ENCODE assay signal across 10 mouse cellular contexts in genomic region chr1:183047191-183047912, GRCm38 (mm10).
DNase-seq lines count a peak whose midpoint lies in the region; ATAC-seq lines count a peak whose summit lies in the region.
"Had no signal": no experiment of that assay in that cellular context is flagged by ENCODE, and none has a peak within 500 bp of the region (broad histone marks: within the 10 kb centered on the region; RNA-seq: fewer than 3 reads in every experiment).

No protein-coding gene starts in this region.

- intact Hi-C loops in heart, postnatal 36 days (cut with DNase I) = no loop called here

- 38% methylated on average over 7 of the region's 7 CpGs for WGBS in heart, embryonic 12.5 days
- WGBS in intestine, embryonic 14.5 days = 33% methylated on average over 7 of the region's 7 CpGs
- WGBS in lung, embryonic 16.5 days = 28% methylated on average over 7 of the region's 7 CpGs

- peaks cover 2% of the 10 kb centered on the region; the same call in 1 of the 2 replicates for H3K9me3 ChIP-seq in heart, embryonic 12.5 days (replicated peaks)
- 0 out of 2 replicates have a peak, but pooled peaks cover 5% of the 10 kb centered on the region for H3K9me3 ChIP-seq in intestine, embryonic 14.5 days (ENCODE audit: control insufficient read depth, low read length)
- H3K9me3 ChIP-seq in lung, embryonic 16.5 days (ENCODE audit: control insufficient read depth, low read length) = no peaks in the 10 kb centered on the region
- H3K9me3 ChIP-seq: midbrain, embryonic 15.5 days had no signal

- ATAC-seq in heart, embryonic 12.5 days (ENCODE audit: insufficient number of reproducible peaks, low FRiP score) = 0 out of 2 replicates have a peak, but pooled peaks have one; percentile 7
- ATAC-seq in intestine, embryonic 14.5 days (replicated peaks; ENCODE audit: low FRiP score, low TSS enrichment, low read depth) = 0 out of 2 replicates have a peak, but pooled peaks have one; percentile 29
- ATAC-seq in lung, embryonic 16.5 days (ENCODE audit: low read depth) = peak; percentile 91

- DNase-seq in heart, postnatal 36 days = no peak
- peak; percentile 42 for DNase-seq in adrenal gland, adult 2 months
- peak; percentile 61 for DNase-seq in intestine, embryonic 14.5 days (ENCODE audit: low spot score)
- DNase-seq in thymus, adult 18-20 months = no peak
- DNase-seq in thymus, postnatal 14 days = no peak
- DNase-seq in right cerebral cortex, adult 2 months (ENCODE audit: low spot score in 2 of 2) = no peak

- peaks cover 34% of the 10 kb centered on the region for H3K4me1 ChIP-seq in heart, embryonic 12.5 days (replicated peaks)
- peaks cover 17% of the 10 kb centered on the region for H3K4me1 ChIP-seq in intestine, embryonic 14.5 days (replicated peaks; ENCODE audit: control insufficient read depth, insufficient read depth, low read length)
- H3K4me1 ChIP-seq in lung, embryonic 16.5 days (replicated peaks; ENCODE audit: control insufficient read depth, insufficient read depth, low read length) = peaks cover 18% of the 10 kb centered on the region

- H3K9ac ChIP-seq in heart, embryonic 12.5 days = no peak overlapping the region
- no peak overlapping the region for H3K9ac ChIP-seq in intestine, embryonic 14.5 days (ENCODE audit: low read length)
- H3K9ac ChIP-seq in lung, embryonic 16.5 days (ENCODE audit: low read length) = no peak overlapping the region
- H3K9ac ChIP-seq: midbrain, embryonic 15.5 days had no signal

- no peak overlapping the region for H3K27ac ChIP-seq in heart, embryonic 12.5 days (ENCODE audit: poor library complexity, severe bottlenecking)
- no peak overlapping the region for H3K27ac ChIP-seq in intestine, embryonic 14.5 days (ENCODE audit: low read depth)
- H3K27ac ChIP-seq in lung, embryonic 16.5 days (ENCODE audit: low read length) = no peak overlapping the region; the same call in 1 of the 2 replicates

- H3K27me3 ChIP-seq in heart, embryonic 12.5 days (replicated peaks) = no peaks in the 10 kb centered on the region
- H3K27me3 ChIP-seq in intestine, embryonic 14.5 days (replicated peaks; ENCODE audit: control insufficient read depth, insufficient read depth, low read length) = no peaks in the 10 kb centered on the region
- peaks cover 14% of the 10 kb centered on the region; the same call in 1 of the 2 replicates for H3K27me3 ChIP-seq in lung, embryonic 16.5 days (ENCODE audit: control insufficient read depth, insufficient read depth, low read depth, low read length)

- H3K36me3 ChIP-seq in heart, embryonic 12.5 days = no peaks in the 10 kb centered on the region
- H3K36me3 ChIP-seq in intestine, embryonic 14.5 days (ENCODE audit: control insufficient read depth, insufficient read depth, low read length) = no peaks in the 10 kb centered on the region
- H3K36me3 ChIP-seq in lung, embryonic 16.5 days (ENCODE audit: control insufficient read depth, insufficient read depth, low read length) = no peaks in the 10 kb centered on the region
- H3K36me3 ChIP-seq: midbrain, embryonic 15.5 days had no signal

- H3K4me2 ChIP-seq in heart, embryonic 12.5 days = no peak overlapping the region
- no peak overlapping the region for H3K4me2 ChIP-seq in intestine, embryonic 14.5 days (ENCODE audit: low read length)
- H3K4me2 ChIP-seq in lung, embryonic 16.5 days (ENCODE audit: low read depth, low read length) = 0 out of 2 replicates have a peak overlapping the region, but pooled peaks have one; percentile 3
- H3K4me2 ChIP-seq: midbrain, embryonic 15.5 days had no signal

- H3K4me3 ChIP-seq in heart, embryonic 12.5 days = no peak overlapping the region
- no peak overlapping the region for H3K4me3 ChIP-seq in intestine, embryonic 14.5 days (ENCODE audit: low read depth, low read length)
- H3K4me3 ChIP-seq in lung, embryonic 16.5 days (ENCODE audit: low read length) = no peak overlapping the region
- H3K4me3 ChIP-seq: erythroblast, embryonic 14.5 days; midbrain, embryonic 15.5 days had no signal

Comparison
In these comparisons a context has a peak if more than half of its experiments do, and no peak if none do; other contexts are left out.
1. ATAC-seq: peak in every context shown above with its lines; median percentile 91 in lung, embryonic 16.5 days; 29 in intestine, embryonic 14.5 days; 7 in heart, embryonic 12.5 days.
2. DNase-seq: peak in adrenal gland, adult 2 months (single experiment) and intestine, embryonic 14.5 days (single experiment); none in heart, postnatal 36 days (0 of 2), thymus, adult 18-20 months (0 of 2), thymus, postnatal 14 days (single experiment) and right cerebral cortex, adult 2 months (0 of 2).